Mouse (Mus musculus) thymus, adult 18-20 months (tissue): ENCODE results near the gene Cyp4v3.
"Not testable (repeated sequence)": the region's sequence is repeated elsewhere in the genome, so short reads cannot be mapped to it uniquely, and the experiment has no call there.

Experiments used
- DNase-seq, 2 experiments: peaks; one replicate each; pipeline ENCODE4 v3.0.0; 2022; ENCODE audit warnings: mixed read lengths in 2 of 2

Cyp4v3 gene

DNA sequence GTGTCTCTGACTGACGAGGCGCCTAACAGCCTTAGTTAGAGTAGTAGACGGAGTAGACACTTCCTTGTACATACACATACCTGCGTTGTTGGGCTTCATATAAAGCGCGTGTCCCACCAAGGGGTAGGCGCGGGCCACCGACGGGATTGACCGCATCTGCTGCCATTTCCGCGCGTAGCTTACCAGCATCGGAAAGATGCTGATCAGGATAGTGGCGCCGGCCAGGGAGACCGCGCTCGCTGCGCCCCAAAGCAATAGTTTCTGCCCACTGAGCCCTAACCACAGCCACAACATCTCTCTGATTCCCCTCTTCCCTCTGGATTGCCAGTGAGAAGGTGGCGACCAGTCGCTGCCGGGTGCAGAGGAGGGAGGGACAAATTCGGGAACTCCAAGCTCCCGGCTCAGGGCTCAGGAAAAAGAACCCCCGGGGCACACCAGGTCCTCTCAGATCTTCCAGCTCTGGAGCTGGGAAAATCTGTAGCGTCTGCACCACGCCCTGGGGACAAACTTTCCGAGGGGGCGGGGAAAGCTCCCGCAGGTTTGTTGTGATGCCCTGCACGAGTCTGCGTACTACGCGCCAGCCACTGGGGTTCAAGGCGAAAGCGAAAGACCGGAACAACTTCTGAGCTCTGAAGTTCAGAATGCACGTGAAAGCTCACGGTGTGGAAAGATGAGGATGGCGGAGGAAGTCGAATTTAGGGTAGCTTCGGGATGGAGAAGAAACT, at the start of gene Cyp4v3:
TSS of gene Cyp4v3 (minus strand) at position 532 of the 725 bp plus-strand sequence.
- DNase-seq = peak; percentile 32 to 53

DNA sequence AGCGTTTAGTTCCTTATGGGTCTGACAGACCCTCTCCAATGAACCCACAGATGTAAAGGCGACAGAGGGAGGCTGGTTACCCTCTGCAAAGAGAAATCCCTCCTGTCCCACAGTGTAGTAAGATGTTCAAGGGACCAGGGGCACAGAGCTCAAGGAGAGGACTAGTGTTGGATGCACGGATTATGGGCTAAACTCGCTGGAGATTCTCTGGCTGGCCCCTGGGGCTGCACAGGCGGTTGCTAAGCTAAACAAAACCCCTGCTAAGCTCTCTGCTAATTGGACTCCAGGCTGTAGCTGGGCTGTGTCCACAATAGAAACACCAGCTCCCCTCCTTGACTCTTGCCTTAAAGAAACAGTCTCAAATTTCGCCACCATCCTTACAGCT, 48.9 kb upstream of the Cyp4v3 start, which contains the start of gene Fam149a:
TSS of gene Fam149a (minus strand) at position 329 of the 385 bp plus-strand sequence.
- no peak for DNase-seq

DNA sequence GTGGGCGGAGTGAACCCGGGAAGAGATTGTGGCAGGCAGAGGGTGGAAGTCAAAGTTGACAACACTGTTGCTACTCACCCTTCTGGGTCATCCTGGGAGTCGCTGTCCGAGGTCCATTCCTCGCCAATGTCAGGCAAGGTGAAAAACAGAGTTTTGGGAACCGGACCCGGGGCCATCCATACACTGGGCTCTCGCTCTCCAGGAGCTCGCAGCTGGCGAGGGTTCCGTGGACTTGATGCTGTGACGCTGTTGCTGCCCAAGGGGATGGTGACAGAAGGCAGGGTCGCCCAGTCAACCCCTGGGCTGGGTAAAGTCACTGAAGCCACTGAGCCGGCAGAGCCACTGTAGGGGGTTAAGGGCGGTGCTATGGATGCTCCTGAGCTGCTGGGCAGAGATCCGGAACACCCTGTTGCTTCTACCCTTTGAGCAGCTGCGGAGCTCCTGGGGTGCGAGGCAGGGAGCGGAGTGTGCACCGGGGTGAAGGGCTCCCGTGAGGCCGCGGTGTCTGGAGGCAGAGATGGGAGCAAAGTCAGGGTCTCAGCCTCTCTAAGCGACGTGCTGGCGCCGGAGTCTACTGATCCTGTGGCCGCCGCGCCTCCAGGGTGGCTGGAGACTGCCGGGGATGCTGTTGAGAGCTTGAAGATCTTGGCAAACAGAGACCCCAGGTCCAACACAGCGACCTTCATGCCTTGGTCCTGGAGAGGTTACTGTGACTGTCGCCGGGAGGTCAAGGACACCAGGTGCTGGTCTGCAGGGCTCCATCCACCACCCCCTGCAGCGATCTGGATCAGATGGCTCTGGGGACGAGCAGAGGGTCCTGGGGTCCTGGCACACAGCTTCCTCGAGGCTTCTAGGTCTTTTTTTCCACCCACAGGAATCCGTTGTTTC, 48.3 kb upstream of the Cyp4v3 start:
- no peak for DNase-seq

DNA sequence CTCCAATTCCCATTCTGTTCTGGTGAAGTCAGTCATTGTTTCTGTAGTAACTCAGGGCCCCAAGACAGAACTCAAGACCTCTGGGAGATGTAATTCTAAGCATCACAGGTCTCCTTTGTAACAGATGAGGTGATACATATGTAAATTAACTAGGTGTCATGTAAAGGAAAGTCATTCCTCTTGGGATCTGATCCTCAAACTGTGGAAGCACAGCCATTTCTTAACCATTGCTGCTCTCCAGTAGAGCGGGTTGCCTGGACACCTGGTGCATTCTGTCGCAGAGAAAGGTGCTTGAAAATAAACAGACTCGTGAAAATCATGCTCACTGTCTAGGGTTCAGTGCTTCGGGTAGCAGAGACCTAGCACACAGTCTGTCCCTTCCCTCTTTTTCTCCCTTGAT, 47.6 kb upstream of the Cyp4v3 start:
- no peak for DNase-seq

DNA sequence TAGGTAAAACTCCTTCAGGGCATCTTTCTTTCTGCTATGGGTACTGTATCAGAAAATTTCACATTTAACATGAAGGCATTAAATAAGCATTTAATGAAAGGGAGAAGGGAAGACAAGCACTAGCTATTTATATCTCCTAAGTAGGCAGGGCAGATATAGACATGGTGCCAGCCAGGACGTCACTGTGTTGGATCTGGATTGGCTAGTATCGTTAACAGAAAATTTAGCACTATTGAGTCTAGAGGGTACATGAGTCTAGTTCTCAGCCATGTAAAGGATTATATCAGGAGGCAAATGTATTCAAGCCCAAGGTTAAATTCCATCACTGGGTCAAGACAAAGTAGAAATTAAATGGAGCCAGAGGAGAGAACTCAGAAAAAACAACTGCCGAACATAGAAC, 41.1 kb upstream of the Cyp4v3 start:
- no peak for DNase-seq

DNA sequence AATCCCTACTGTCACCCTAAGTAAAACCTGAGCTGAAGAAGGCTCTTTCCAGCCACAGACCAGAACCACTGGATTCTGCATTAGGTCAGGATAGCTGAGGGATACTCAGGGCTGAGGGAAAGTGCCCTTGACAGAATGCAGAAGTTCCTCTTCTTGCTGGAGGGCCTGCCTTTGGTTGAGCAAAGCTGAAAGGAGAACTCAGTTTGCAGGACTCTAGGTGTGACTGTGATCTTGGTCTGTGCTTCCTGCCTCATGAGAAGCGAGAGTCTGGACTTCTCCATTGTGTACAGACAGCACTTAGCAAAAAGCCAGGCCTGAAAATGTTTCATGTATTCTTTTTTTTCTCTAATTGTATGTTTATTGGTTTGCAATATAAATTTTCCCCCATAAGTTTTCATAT, 34.1 kb upstream of the Cyp4v3 start:
- DNase-seq = no peak

DNA sequence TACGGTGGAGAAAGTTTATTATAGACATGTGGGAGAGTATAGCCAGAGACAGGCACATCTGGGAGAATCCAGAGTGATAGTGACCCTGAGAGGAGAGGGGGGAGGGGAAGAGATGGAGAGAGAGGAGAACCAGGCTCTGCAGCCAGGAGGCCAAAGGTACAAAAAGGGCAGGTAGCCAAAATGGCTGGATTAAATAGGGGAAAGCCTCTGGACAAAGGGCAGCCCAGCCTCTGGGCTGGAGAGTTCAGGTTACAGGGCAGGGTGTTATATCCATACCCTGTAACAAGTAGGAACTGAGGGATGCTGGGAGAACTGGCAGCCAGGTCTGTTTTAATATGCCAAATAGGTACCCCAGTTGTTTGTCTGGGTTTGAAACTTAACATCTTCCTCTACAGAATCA, 30.2 kb upstream of the Cyp4v3 start:
- DNase-seq = no peak

DNA sequence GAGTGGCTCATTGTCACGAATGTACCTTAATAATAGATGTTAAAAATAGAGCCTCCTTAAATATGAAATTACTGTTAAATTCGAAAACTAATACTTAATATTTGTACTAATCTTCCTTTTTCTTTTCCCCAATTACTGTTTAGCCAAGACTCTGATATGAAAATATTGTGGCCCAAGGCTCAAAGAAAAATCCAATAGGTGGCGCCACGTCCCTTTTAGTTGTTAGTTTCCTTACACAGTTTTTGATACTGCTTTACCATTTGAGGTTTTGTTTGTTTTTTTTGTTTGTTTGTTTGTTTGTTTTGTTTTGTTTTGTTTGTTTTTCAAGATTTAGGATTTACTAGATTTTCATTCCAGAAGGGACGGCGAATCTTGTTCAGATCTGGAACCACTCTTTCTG, 29.3 kb upstream of the Cyp4v3 start:
- DNase-seq = no peak

DNA sequence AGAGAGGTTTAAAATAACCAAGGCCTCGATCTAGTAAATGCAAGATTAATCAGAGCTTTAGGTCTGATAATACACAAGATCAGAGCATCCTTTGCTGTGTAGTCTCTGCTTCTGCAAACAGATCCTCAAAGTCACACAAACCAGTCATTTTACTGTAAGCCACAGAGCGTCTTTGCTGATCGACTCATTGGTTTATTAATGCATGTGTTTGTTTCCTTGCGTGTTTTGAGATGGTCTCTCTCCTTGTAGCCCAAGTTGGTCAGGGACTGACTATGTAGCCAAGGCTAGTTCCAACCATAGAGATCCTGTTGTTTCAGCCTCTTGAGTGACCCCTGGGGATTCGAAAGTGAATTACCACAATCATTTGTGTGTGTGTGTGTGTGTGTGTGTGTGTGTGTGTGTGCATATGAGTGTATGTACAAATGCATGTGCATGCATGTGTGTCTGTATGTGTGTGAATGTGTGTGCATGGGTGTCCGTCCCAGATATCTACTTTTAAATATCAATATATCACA, 26.1 kb upstream of the Cyp4v3 start:
- DNase-seq = no peak

DNA sequence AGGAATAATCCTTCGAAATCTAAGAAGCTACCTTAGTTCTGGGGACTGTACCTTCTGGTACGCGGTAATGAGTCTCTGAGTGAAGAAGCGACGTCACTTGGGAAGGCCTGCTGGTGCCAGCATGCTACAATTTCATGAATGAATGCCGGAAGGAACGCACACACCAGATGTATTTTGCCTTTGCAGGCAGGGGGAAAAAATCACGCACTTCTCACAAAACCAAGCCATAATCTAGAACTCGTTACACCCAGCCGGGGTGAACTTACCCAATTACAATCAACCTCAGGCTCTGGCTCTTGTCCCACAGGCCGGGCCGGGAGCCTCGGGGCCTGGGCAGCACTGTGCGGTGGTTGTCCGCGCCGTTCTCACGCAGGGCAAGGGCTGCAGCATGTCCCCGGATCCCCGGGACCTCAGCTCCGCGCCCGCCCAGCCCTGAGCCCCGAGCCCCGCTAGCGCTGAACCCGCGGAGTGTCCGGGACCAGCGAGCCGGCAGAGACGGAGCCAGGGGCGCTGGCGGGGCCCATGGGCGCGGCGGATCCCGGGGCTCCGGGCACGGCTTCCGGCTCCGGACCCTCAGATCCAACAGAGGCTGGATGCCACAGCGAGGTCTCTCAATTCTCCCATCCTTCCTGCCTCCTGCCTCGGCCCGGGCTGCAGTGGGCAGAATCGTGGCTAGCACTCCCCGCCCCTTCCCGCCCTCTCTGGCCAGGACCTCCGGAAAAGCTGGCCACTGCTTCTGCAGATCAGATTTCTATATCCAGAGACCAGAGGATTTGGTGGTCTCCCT, 25.3 kb upstream of the Cyp4v3 start:
- DNase-seq = no peak

DNA sequence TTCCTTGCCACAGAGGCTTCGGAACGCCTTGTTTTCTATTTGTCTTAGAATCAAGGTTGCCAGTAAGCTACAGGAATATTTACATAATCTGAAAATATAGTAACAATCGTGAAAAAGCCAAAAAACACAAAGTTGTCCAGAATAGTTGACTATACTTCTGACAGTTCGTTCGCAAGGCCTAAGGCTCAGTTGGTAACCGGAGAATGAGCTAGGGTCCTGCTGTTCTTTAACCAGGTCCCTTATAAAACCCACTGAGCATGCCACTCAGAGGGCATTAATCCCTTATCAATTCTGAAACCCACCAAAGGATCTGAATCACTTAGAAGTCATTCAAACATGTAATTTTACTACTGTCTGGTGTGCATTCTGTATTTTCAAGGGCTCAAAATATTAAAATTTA, 22.8 kb upstream of the Cyp4v3 start:
- no peak for DNase-seq

DNA sequence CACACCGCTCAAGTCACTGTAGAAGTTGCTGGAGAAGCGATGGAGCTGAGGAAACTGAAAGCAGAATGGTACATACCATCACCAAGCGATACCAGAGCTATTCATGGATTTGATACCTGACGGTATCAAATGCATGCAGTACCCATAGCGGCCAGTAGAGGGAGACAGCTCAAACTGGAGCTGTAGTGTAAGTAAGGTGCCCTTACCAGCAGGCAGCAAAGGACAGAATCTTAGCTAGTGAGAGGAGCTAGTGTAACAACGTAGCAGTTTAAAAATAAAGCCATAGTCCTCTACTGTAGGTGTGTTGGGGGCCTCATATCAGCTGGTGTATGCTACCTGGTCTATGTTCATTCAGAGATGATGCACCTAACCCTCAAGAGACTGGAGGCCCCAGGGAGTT, 12.0 kb upstream of the Cyp4v3 start:
- no peak for DNase-seq

DNA sequence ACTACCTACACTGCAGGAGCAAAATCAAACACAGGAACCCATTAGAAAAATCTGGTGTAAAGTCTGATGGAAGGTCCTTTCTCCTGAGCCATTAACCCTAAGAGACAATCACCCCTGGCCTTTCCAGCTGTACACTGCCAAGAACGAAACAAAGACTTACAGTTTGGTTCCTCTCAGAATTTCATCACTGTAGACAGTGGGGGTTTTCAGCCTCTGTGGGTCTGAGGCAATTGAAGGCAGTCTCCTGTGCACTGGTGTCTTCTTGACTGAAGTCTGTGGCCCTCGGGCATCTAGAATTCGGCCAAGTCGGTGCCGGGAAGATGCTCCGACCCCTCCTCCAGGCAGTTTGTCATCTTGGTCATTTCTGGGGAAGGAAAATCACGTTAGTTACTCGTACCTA, 11.3 kb upstream of the Cyp4v3 start:
- no peak for DNase-seq

DNA sequence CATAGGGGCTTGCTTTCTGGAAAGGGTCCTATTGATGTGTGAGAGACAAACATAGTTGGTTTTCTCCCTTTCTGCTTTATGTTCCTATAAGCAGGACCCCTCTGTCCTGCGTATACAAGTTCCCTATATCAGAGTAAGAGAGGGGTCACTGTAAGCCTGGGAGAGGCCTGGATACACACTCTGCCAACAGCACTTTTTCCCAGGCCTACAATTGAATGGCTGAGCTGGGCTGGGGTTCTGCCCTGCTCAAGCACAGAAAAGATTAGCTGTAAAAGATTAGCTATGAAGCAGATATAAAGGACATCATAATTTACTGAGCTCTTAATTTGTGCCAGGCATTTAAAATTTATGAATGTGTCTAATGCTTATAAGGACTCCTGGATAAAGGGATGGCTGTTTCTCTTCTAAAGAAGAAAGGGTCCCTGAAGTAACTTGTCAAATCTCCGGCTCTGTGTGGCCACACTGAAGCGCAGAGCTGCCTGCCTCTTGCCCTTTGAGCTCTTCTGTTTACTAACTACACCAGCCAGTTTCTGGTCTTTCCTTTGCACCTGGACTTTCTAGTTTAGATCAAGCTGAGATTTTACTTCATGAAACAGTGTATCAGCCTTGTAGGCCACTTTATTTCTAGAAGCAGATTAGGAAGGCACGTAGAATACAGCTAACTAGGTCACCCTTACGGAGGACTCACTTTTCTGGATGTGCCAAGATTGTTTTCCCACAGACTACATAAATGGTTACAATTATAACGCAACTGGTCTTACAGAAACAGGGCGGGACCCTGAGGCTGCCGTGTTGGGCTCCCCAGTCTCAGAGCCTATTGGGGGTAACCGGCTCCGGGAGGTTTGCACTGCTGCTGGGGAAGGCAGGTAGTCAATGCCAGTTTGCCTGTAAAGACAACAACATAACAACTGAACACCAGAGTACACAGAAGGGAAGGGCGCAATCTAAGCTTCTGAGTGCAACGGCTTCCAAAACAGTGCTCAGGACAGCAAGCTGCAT, 8.9 kb upstream of the Cyp4v3 start:
- no peak for DNase-seq

DNA sequence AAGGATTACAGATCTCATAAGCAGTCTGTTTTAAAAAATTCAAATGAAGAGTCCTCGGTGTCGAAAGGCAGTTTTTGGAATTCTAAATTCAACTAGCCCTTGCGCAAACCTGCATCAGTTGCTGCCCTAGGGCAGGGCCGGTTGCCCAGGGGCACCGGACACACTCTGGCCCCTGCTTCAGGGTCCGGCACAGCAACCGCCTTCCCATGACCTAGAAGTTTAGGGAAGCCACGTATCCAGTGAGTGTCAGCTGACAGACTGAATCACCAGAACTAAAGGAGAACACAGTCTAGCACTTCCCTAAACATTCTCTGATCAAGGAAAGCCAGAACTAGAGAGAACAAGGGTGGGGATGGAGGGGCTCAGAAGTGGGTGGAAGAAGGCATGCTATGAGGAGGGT, 477 bp upstream of the Cyp4v3 start:
- peak in 1 of 2 experiments; percentile 7 for DNase-seq

DNA sequence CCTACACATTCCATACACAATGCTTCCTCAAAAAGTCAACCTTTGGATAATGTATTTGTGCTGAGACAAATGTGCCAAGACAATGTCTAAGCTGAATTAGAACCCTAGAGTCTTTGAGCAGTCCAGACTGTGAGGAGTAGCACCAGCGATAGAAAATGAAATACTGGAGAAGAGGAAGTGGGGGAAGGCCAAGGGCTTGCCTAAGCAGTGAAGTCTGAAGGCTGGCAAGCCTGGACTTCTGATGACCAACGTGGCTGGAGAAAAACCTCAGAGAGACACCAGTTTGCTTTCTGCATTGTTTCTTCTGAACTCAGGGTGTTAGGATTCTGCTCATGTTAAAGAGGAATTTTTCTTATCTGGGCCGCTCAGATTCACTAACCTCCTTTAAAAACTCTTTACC, 2.2 kb downstream of the Cyp4v3 start:
- no peak for DNase-seq

DNA sequence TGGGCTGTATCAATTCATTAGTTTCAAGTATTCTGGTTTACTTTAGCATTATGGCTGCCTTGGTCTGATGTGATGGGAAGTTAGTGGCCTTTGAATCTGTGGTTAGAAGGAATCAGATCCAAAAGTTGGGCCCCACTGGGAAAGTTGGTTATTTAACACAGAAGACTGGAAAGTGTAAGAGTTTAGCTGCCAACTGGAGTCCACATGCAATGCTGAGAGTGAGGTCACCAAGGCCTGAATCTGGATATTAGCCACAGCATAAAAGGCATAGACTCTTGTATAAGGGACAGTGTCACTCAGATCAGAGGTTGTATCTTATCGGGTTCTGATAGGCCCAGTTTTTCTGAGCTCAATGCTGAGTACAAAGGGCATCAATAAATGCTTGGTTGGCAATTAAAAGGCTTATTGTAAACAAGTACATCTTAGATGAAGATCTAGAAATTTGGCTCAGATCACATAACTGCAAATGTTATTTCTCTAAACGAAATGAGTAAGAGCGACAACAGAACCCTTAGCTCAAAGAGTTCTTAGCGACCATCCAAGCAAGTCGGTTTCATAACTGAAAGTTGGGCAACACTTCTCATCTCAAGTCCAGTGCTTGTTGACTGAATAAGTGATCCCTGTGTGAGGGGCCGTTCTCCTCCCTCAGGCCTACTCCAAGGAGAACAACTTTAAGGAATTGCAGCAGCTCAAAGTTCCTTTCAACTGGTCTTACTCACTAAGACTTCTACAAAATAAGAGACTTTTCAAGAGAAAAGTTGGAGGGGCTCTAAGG, 3.6 kb downstream of the Cyp4v3 start:
- DNase-seq = no peak

DNA sequence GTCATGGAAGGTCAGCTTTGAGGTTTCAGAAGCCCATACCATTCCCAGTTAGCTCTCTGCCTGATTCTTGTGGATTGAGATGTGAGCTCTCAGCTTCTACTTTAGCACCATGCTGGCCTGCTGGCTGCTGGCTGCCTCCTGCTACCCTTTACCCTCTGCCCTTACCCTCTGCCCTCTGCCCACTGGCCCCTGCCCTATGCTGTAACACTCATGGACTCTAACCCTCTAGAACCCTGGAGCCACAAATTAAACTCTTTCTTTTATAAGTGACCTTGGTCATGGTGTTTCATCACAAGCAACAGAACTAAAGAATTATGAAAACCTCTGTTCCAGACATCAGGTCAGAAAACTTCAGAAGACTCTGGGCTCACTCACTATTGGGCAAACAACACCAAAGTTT, 5.9 kb downstream of the Cyp4v3 start:
- DNase-seq = not testable (repeated sequence)

DNA sequence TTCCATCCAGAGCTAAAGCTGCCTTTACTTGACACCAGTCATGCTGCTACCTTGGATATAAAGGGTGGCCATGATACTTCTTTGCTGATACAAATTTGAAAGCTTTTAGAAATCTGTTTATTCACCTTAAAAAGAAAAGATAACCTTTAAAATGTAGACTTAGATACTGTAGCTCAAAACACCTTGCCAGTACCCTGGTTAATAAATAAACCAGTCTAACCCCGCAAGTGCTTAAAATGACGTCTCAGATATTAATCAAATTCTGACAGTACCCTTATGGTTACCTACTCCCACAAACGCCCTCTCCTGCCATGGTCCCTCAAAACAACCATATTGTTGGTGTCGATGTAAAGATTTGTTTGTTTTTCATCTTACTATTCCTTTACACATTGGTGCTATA, 8.9 kb downstream of the Cyp4v3 start:
- no peak for DNase-seq

DNA sequence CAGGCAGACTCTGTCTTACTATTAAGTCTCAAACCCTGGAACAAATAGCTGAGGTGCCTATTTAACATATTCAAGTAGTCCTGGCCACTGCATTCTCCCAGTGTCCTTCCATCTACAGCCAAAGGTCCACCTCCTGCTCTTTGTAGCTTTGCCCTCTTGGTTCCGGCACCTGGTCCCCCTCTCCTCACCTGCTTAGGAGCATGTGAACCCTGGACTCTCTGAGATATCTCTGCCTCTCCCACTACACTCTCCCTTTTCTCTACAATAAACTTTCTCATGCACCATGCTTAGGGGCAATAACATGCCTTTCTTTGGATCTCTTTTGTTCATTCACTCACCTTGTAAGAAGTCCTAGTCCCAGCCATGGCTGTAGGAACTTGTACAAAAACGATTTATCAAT, 11.7 kb downstream of the Cyp4v3 start:
- DNase-seq = no peak

DNA sequence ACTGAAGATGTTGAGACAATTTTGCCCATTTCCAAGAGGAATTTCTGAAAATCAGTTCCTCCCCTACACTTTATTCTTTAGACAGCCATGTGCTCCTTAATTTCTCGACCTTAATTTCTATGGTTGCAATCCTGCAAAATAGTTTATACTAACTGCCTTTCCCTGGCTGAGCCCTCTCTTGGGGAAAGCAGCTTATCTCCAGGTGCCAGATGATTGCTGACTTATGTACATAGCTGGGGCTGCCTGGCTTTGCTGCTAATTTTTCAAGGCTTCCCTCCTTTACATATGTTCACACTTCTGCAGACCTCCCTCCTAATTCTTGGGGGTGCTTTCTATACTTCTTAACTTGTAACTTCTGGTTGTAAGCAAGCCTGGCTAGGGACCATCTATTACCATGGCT, 12.1 kb downstream of the Cyp4v3 start:
- DNase-seq = no peak
